12 mouse cellular contexts compared by ENCODE assay signal in genomic region chr15:103010847-103011555, GRCm38 (mm10). TPM values are rescaled to one million over a fixed set of nuclear protein-coding genes. Genes with fewer than 3 reads are reported as not detected.
DNase-seq lines count a peak whose midpoint lies in the region; ATAC-seq and TF ChIP-seq lines count a peak whose summit lies in the region.
"Had no signal": no experiment of that assay in that cellular context is flagged by ENCODE, and none has a peak within 500 bp of the region (broad histone marks: within the 10 kb centered on the region; RNA-seq: fewer than 3 reads in every experiment).

No protein-coding gene starts in this region.

- H3K4me3 ChIP-seq in kidney, postnatal 0 days (replicated peaks; ENCODE audit: low read depth, low read length) = no peak overlapping the region
- H3K4me3 ChIP-seq in kidney, adult 2 months (ENCODE audit: insufficient read depth, low read depth, low read length) = no peak overlapping the region
- peak overlapping the region; percentile 91 for H3K4me3 ChIP-seq in brown adipose tissue, adult 24 weeks (ENCODE audit: insufficient read depth, low read depth, low read length)
- H3K4me3 ChIP-seq in intestine, embryonic 14.5 days (ENCODE audit: low read depth, low read length) = peak overlapping the region; percentile 47
- H3K4me3 ChIP-seq in neural tube, embryonic 15.5 days (replicated peaks) = peak overlapping the region; percentile 41
- H3K4me3 ChIP-seq: forebrain, embryonic 15.5 days had no signal

- no peaks in the 10 kb centered on the region for H3K9me3 ChIP-seq in kidney, postnatal 0 days (replicated peaks; ENCODE audit: low read length)
- no peaks in the 10 kb centered on the region for H3K9me3 ChIP-seq in intestine, embryonic 14.5 days (ENCODE audit: control insufficient read depth, low read length)
- no peaks in the 10 kb centered on the region for H3K9me3 ChIP-seq in neural tube, embryonic 15.5 days (replicated peaks)
- H3K9me3 ChIP-seq: forebrain, embryonic 15.5 days had no signal

- peak overlapping the region; percentile 65 for H3K27ac ChIP-seq in kidney, postnatal 0 days
- H3K27ac ChIP-seq in kidney, adult 2 months (ENCODE audit: insufficient read depth, low read depth, low read length) = no peak overlapping the region
- H3K27ac ChIP-seq in brown adipose tissue, adult 24 weeks (replicated peaks; ENCODE audit: low read depth, low read length) = peak overlapping the region; percentile 91
- H3K27ac ChIP-seq in intestine, embryonic 14.5 days (ENCODE audit: low read depth) = peak overlapping the region; percentile 71
- peak overlapping the region; percentile 86 for H3K27ac ChIP-seq in neural tube, embryonic 15.5 days (replicated peaks)
- H3K27ac ChIP-seq: forebrain, embryonic 15.5 days had no signal

- H3K9ac ChIP-seq in kidney, postnatal 0 days (ENCODE audit: low read depth, low read length) = peak overlapping the region; percentile 62; the same call in 1 of the 2 replicates
- H3K9ac ChIP-seq in intestine, embryonic 14.5 days (ENCODE audit: low read length) = peak overlapping the region; percentile 69
- H3K9ac ChIP-seq in neural tube, embryonic 15.5 days (replicated peaks) = peak overlapping the region; percentile 52
- H3K9ac ChIP-seq: forebrain, embryonic 15.5 days had no signal

- no peak for TF ChIP-seq POLR2A in kidney, adult 2 months (IDR thresholded peaks at IDR 0.05; ENCODE audit: low read depth, low read length)

- 0 out of 2 replicates have a peak, but pooled peaks cover 2% of the 10 kb centered on the region for H3K36me3 ChIP-seq in kidney, postnatal 0 days (ENCODE audit: insufficient read depth, low read length)
- no peaks in the 10 kb centered on the region for H3K36me3 ChIP-seq in kidney, adult 2 months (ENCODE audit: control insufficient read depth, insufficient read depth, low read length)
- H3K36me3 ChIP-seq in intestine, embryonic 14.5 days (ENCODE audit: control insufficient read depth, insufficient read depth, low read length) = no peaks in the 10 kb centered on the region
- no peaks in the 10 kb centered on the region for H3K36me3 ChIP-seq in neural tube, embryonic 15.5 days
- H3K36me3 ChIP-seq: forebrain, embryonic 15.5 days had no signal

- H3K27me3 ChIP-seq in kidney, postnatal 0 days (ENCODE audit: insufficient read depth, low read length) = peaks cover 5% of the 10 kb centered on the region; the same call in 1 of the 2 replicates
- 0 out of 2 replicates have a peak, but pooled peaks cover 2% of the 10 kb centered on the region for H3K27me3 ChIP-seq in kidney, adult 2 months (replicated peaks; ENCODE audit: control insufficient read depth, insufficient read depth, low read length)
- peaks cover 89% of the 10 kb centered on the region for H3K27me3 ChIP-seq in intestine, embryonic 14.5 days (replicated peaks; ENCODE audit: control insufficient read depth, insufficient read depth, low read length)
- no peaks in the 10 kb centered on the region for H3K27me3 ChIP-seq in neural tube, embryonic 15.5 days (replicated peaks)

- DNase-seq in kidney, postnatal 0 days (ENCODE audit: low spot score) = no peak
- no peak for DNase-seq in kidney, adult 2 months
- no peak for DNase-seq in intestine, embryonic 14.5 days (ENCODE audit: low spot score)
- DNase-seq in urinary bladder, postnatal 36 days (ENCODE audit: low spot score in 2 of 2) = no peak
- no peak for DNase-seq in urinary bladder, postnatal 14 days (ENCODE audit: low spot score)
- DNase-seq: lung, postnatal 36 days; right cerebral cortex, postnatal 25 days; thymus, postnatal 36 days had no signal

- no peak for TF ChIP-seq CTCF in kidney, postnatal 0 days (IDR thresholded peaks at IDR 0.05; ENCODE audit: low read depth)
- TF ChIP-seq CTCF in kidney, adult 2 months (conservative IDR thresholded peaks at IDR 0.05; ENCODE audit: insufficient read depth, insufficient read length, low read depth, low read length) = no peak

- peaks cover 30% of the 10 kb centered on the region for H3K4me1 ChIP-seq in kidney, postnatal 0 days (replicated peaks; ENCODE audit: insufficient read depth, low read length)
- H3K4me1 ChIP-seq in kidney, adult 2 months (ENCODE audit: control insufficient read depth, insufficient read depth, low read length) = no peaks in the 10 kb centered on the region
- H3K4me1 ChIP-seq in brown adipose tissue, adult 24 weeks (ENCODE audit: control insufficient read depth, insufficient read depth, insufficient read length, low read length) = 0 out of 2 replicates have a peak, but pooled peaks cover 2% of the 10 kb centered on the region
- peaks cover 34% of the 10 kb centered on the region for H3K4me1 ChIP-seq in intestine, embryonic 14.5 days (replicated peaks; ENCODE audit: control insufficient read depth, insufficient read depth, low read length)
- peaks cover 97% of the 10 kb centered on the region for H3K4me1 ChIP-seq in neural tube, embryonic 15.5 days

- peak overlapping the region; percentile 49 for H3K4me2 ChIP-seq in kidney, postnatal 0 days (ENCODE audit: low read length)
- H3K4me2 ChIP-seq in intestine, embryonic 14.5 days (ENCODE audit: low read length) = peak overlapping the region; percentile 62
- H3K4me2 ChIP-seq in neural tube, embryonic 15.5 days = peak overlapping the region; percentile 71
- H3K4me2 ChIP-seq: forebrain, embryonic 15.5 days had no signal

- WGBS in kidney, postnatal 0 days = 15% methylated on average over 28 of the region's 28 CpGs
- 52% methylated on average over 28 of the region's 28 CpGs for WGBS in kidney, adult 2 months
- WGBS in intestine, embryonic 14.5 days = 8% methylated on average over 28 of the region's 28 CpGs
- WGBS in neural tube, embryonic 15.5 days = 6% methylated on average over 28 of the region's 28 CpGs

- no peak for ATAC-seq in kidney, postnatal 0 days (replicated peaks; ENCODE audit: low FRiP score, low read depth)
- no peak for ATAC-seq in intestine, embryonic 14.5 days (replicated peaks; ENCODE audit: low FRiP score, low TSS enrichment, low read depth)
- ATAC-seq in neural tube, embryonic 15.5 days (ENCODE audit: low FRiP score) = no peak
- ATAC-seq: forebrain, embryonic 15.5 days had no signal

RNA-seq across cellular contexts. Expression of gene Hoxc4, which starts 7.7 kb away (rescaled TPM):
- 5.9 and 7.0 TPM in 2 replicates for polyA plus RNA-seq in kidney, postnatal 0 days (2015; fragmentation: Nextera tagmentation; extraction: Ambion mirVana)
- 2.5 and 2.7 TPM in 2 replicates for polyA plus RNA-seq in kidney, adult 2 months (2012; rRNA removed)
- 9.4 and 13.7 TPM in 2 replicates for polyA plus RNA-seq in brown adipose tissue, adult 24 weeks (2012; ENCODE audit: insufficient read depth, insufficient read length, missing spikeins)
- 14.6 and 15.6 TPM in 2 replicates for polyA plus RNA-seq in intestine, embryonic 14.5 days (2014; fragmentation: Nextera tagmentation; extraction: Ambion mirVana)
- 26.7 and 48.6 TPM in 2 replicates for polyA plus RNA-seq in neural tube, embryonic 15.5 days (2015; fragmentation: Nextera tagmentation; extraction: Ambion mirVana)
- polyA plus RNA-seq: cortical plate, adult 2 months; forebrain, embryonic 15.5 days had no signal

RNA-seq across cellular contexts. Expression of gene Hoxc6, which starts 12.9 kb away (rescaled TPM):
- polyA plus RNA-seq in kidney, postnatal 0 days (2015; fragmentation: Nextera tagmentation; extraction: Ambion mirVana) = 7.8 and 9.3 TPM in 2 replicates
- polyA plus RNA-seq in kidney, adult 2 months (2012; rRNA removed) = 24.7 and 25.4 TPM in 2 replicates
- polyA plus RNA-seq in brown adipose tissue, adult 24 weeks (2012; ENCODE audit: insufficient read depth, insufficient read length, missing spikeins) = 17.1 and 21.7 TPM in 2 replicates
- 6.1 and 9.6 TPM in 2 replicates for polyA plus RNA-seq in intestine, embryonic 14.5 days (2014; fragmentation: Nextera tagmentation; extraction: Ambion mirVana)
- polyA plus RNA-seq in neural tube, embryonic 15.5 days (2015; fragmentation: Nextera tagmentation; extraction: Ambion mirVana) = 23.4 and 35.1 TPM in 2 replicates
- polyA plus RNA-seq: cortical plate, adult 2 months; forebrain, embryonic 15.5 days had no signal

RNA-seq across cellular contexts. Expression of gene Hoxc8, which starts 20.6 kb away (rescaled TPM):
- polyA plus RNA-seq in kidney, postnatal 0 days (2015; fragmentation: Nextera tagmentation; extraction: Ambion mirVana) = 5.8 TPM in 2 replicates
- 3.4 and 4.0 TPM in 2 replicates for polyA plus RNA-seq in kidney, adult 2 months (2012; rRNA removed)
- 8.9 and 9.8 TPM in 2 replicates for polyA plus RNA-seq in brown adipose tissue, adult 24 weeks (2012; ENCODE audit: insufficient read depth, insufficient read length, missing spikeins)
- polyA plus RNA-seq in intestine, embryonic 14.5 days (2014; fragmentation: Nextera tagmentation; extraction: Ambion mirVana) = 9.5 and 11.9 TPM in 2 replicates
- 56.5 and 108 TPM in 2 replicates for polyA plus RNA-seq in neural tube, embryonic 15.5 days (2015; fragmentation: Nextera tagmentation; extraction: Ambion mirVana)
- polyA plus RNA-seq: cortical plate, adult 2 months; forebrain, embryonic 15.5 days had no signal

RNA-seq across cellular contexts. Expression of gene Hoxc9, which starts 34.8 kb away (rescaled TPM):
- 11.0 and 12.4 TPM in 2 replicates for polyA plus RNA-seq in kidney, postnatal 0 days (2015; fragmentation: Nextera tagmentation; extraction: Ambion mirVana)
- polyA plus RNA-seq in kidney, adult 2 months (2012; rRNA removed) = 5.5 and 7.3 TPM in 2 replicates
- polyA plus RNA-seq in brown adipose tissue, adult 24 weeks (2012; ENCODE audit: insufficient read depth, insufficient read length, missing spikeins) = not detected in 2 replicates
- polyA plus RNA-seq in intestine, embryonic 14.5 days (2014; fragmentation: Nextera tagmentation; extraction: Ambion mirVana) = 1.7 and 1.9 TPM in 2 replicates
- 19.7 and 30.9 TPM in 2 replicates for polyA plus RNA-seq in neural tube, embryonic 15.5 days (2015; fragmentation: Nextera tagmentation; extraction: Ambion mirVana)
- polyA plus RNA-seq: cortical plate, adult 2 months; forebrain, embryonic 15.5 days had no signal

RNA-seq across cellular contexts. Expression of gene Hoxc5, which starts 43.8 kb away (rescaled TPM):
- 2.7 and 3.9 TPM in 2 replicates for polyA plus RNA-seq in kidney, postnatal 0 days (2015; fragmentation: Nextera tagmentation; extraction: Ambion mirVana)
- polyA plus RNA-seq in kidney, adult 2 months (2012; rRNA removed) = 4.0 and 4.1 TPM in 2 replicates
- polyA plus RNA-seq in brown adipose tissue, adult 24 weeks (2012; ENCODE audit: insufficient read depth, insufficient read length, missing spikeins) = 14.1 and 15.1 TPM in 2 replicates
- 12.2 and 14.1 TPM in 2 replicates for polyA plus RNA-seq in intestine, embryonic 14.5 days (2014; fragmentation: Nextera tagmentation; extraction: Ambion mirVana)
- 14.6 and 20.7 TPM in 2 replicates for polyA plus RNA-seq in neural tube, embryonic 15.5 days (2015; fragmentation: Nextera tagmentation; extraction: Ambion mirVana)
- polyA plus RNA-seq: cortical plate, adult 2 months; forebrain, embryonic 15.5 days had no signal

Comparison
In these comparisons a context has a peak if more than half of its experiments do, and no peak if none do; other contexts are left out.
1. H3K4me3 ChIP-seq: peak in brown adipose tissue, adult 24 weeks (single experiment), intestine, embryonic 14.5 days (single experiment) and neural tube, embryonic 15.5 days (single experiment); none in kidney, postnatal 0 days (single experiment) and kidney, adult 2 months (single experiment).
2. Peak in every context shown above with its lines, with median percentiles within 50 percentile points of each other: H3K4me2 ChIP-seq and H3K9ac ChIP-seq.